Mouse (Mus musculus) cerebellum, adult 2 months (tissue): Measurements from ENCODE around the gene Kcnh1.

Experiments used
- CTCF ChIP-seq: fragments of 200-500 bp; IDR thresholded peaks from 2 replicates; pipeline ENCODE4 v1.5.1; 2011; ENCODE audit warnings: low read depth, mild to moderate bottlenecking, control low read depth, low read length, moderate library complexity, borderline replicate concordance; ENCODE audit not compliant: insufficient read depth
- POLR2A ChIP-seq: fragments of 200-500 bp; IDR thresholded peaks from 2 replicates; pipeline ENCODE4 v1.6.1; 2011; ENCODE audit warnings: low read length, control low read depth, borderline replicate concordance; ENCODE audit not compliant: insufficient read depth

DNA sequence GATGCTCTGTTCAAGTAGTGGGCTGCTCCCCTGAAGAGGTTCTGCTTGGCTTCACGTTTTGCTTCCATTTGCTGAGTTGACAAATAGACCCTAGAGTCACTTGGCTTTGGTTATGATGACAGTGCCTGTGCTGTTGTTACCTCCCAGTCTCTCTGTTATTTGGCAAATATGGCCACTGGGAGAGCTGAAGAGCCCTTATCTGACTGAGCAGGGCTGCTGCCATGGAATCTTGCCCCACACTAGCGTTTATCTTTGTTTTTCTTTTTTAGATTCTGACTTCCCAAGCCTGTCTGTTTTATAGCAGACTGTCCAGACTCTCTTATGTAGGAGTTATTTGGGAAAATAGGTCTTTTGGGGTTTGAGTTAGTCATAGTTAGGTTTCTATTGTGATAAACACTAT, 21.9 kb downstream of the Kcnh1 start:
- no peak for TF ChIP-seq CTCF
- TF ChIP-seq POLR2A: no peak
